Mouse (Mus musculus) thymus, adult 18-20 months (tissue): ENCODE results near the gene Zfp36.

Experiments used
- DNase-seq, 2 experiments: peaks; one replicate each; pipeline ENCODE4 v3.0.0; 2022; ENCODE audit warnings: mixed read lengths in 2 of 2

Gene Zfp36

DNA sequence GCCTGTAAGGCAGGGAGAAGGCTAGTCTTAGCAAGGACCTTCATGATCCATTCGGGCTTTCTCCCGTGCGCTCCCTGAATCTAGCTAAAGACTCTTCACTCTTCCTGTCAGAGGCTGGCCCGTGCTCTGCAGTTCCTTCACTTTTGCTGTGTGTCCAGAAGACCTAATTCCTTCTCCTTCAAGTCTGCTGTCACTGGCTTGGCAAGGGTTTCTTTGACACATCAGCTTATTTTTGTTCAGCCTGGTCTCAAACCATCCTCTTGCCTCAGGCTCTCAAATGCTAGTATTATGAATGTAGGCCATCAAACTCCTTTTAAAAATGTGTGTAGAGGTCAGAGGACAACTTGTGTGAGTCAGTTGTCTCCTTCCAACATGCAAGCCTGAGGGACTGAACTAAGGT is 3.6 kb upstream of the Zfp36 start:
- DNase-seq: no peak

DNA sequence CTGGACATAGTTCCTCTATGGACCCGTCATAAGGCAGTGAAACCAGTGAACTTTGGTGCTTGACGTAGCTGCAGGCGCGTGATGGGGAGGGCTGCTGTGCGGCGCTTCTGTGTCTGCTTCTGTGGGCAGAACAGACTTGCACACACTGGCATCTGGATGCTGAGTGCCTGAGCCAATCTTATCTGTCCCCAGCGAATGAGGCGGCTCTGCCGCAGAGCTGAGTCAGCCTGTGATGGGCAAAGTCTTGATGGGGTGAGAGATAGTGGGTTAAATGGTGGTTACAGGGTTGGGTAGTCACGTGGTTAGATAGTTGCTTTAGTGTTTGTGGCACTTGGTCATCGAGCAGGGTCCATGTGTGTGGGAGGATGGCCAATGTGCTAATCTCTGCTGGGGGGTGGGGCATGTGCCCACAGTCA is 2.9 kb upstream of the Zfp36 start:
- DNase-seq: peak; percentile 66 to 79

GRCm38 (mm10) chr7:28382347-28382951 is 2.4 kb upstream of the Zfp36 start:
- peak in 1 of 2 experiments; percentile 57 for DNase-seq

DNA sequence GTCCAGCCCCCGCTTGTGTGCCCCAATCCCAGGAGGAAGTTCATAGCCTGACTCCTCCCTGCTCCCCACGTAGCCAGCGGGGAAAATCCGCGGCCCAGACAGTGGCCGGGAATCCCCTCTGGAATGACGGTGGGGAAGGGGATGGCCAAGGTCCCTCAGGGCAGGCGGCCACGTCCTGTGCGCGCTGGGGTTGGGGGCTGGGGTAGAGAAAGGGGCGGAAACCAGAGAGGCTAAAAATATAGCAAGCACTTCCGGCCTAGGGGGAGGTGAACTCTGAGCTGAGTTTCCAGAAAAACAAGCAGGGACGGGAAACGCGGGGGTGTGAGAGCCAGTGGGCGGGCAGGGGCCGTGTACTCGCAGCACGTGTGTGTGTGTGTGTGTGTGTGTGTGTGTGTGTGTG is 1.9 kb upstream of the Zfp36 start:
- DNase-seq: peak; percentile 90 to 96

GRCm38 (mm10) chr7:28381017-28381790 is 1.2 kb upstream of the Zfp36 start:
- peak; percentile 82 to 87 for DNase-seq

DNA sequence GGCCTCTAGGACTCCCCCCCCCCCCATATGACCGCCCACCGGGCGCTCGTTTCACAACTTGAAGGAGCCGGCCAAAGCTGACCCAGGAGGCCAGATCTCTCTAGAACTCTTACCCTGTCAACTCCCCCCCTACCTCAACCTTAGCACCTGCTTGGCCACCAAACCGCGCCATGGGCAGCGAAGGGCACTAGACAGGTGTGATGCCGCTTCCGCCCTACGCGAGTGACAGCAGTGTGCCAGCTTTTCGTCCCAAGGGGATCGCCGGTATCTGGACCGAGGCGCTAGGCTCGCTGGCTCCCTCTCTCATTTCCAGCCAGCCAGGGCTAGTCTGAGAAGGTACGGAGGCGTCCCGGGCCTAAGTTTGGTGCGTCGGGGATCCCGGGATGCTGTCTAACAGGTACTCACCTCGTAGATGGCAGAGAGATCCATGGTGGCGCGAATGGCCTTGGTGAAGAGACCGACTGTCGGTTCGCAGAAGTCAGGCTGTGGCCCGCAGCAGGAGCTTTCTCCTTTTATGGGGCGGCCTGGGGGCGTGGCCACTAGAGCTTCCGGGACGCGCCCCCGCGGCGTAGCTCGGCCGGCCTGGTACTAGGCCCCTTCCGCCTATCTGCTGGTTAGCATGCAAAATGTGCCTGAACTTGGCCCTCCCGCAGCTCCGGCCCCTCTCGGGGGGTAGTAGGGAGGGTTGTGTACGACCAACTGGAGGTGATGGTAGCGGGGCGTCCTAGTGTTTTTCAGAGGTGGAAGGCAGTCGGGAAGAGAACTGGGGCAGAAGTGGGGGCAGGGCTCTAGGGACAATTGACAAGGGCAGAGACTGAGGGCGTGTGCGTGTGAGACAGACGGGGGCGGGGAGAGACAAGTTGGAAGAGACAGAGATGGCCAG is 1.0 kb downstream of the Zfp36 start:
- peak; percentile 86 to 89 for DNase-seq

DNA sequence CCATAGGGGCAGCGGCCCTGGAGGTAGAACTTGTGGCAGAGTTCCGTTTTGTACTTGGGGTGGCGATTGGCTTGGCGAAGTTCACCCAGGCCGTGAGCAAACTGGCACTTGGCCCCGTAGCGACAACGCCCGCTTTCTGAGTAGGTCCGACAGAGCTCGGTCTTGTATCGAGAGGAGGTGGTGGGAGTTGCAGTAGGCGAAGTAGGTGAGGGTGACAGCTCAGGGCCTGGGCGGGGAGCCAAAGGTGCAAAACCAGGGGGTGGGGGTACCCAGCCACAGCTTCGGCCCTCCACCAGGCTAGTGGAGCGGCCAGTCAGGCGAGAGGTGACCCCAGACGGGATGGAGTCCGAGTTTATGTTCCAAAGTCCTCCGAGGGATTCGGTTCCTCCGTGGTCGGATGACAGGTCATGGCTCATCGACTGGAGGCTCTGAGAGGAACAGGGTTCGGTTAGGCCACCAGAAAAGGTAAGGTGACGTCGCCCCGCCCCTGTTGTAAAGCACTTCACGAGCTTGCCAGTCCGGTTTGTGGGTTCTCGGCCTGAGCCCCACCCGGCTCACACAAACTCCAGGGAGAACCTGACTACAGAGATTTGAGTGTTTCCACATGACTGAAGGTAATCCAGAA is 1.9 kb downstream of the Zfp36 start:
- DNase-seq: peak; percentile 34 to 52

DNA sequence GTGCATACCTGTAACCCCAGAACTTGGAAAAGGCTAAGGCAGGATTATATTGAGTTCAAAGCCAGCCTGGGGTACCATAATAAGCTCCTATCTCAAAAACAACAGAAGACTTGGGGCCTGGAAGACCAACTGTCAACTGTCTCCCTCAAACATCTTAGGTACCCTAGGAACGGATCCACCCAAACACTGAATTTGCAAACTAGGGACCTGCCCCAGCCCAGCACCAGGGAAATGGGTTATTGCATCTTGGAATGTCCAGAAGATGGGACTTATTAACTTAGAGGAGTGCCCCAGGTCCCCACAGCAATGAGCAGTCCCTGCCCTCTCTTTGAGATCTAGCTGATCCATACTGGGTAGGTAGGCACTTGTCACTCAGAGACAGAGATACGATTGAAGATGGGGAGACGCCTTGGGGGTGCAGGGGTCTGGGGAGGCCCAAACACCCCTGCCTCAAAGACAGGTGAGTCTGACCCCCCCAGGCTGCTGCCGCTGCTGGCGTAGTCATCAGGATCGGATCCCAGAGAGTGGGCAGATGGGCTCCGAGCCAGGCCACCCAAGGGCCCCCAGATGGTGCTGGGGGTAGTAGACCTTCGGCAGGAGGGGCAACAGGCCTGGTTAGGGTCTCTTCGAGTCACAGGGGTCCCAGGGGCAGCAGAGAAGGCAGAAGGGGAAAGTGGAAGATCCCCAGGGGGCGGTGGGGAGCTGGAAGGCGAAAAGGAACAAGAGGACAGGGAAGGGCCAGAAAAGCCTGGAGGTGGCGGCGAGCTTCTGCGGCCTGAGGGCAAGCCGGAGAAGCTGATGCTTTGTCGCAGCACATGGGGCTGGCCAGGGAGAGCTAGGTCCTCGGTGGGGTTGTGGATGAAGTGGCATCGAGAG is 2.6 kb downstream of the Zfp36 start:
- no peak for DNase-seq

DNA sequence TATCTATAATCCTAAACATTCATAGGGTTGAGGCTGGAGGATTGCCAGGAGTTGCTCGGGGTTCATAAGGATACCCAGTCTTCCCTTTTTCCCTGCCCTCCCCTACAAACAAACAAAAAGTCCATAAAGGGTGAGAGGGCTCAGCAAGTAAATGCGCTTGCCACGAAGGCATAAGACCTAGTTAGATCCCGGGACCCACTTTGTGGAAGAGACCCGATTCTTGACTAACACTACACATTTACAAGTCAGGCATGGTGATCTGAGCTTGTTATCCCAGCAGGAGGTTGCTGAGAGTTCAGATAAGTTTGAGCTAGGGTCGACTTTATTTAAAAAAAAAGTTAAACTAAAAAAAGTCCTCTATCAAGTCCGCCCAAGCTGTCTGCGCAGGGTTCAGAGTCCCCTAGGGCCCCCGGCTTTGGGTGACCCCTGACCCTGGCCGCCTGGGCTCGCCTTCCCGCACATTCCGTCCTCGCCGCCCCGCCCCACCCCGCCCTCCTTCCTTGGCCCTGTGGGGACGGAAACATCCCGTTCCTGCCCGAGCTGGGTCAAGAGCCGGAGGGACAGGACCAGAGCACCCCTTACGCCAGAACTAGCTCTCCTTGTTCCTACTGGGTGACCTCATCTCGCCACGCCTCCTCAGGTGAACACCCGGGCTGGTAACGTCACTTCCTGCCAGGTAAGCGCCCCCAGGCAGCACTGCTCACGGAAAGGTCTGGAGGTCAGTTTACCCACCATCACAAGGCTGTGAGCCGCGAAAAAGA is 3.9 kb downstream of the Zfp36 start:
- DNase-seq: peak; percentile 59 to 72

DNA sequence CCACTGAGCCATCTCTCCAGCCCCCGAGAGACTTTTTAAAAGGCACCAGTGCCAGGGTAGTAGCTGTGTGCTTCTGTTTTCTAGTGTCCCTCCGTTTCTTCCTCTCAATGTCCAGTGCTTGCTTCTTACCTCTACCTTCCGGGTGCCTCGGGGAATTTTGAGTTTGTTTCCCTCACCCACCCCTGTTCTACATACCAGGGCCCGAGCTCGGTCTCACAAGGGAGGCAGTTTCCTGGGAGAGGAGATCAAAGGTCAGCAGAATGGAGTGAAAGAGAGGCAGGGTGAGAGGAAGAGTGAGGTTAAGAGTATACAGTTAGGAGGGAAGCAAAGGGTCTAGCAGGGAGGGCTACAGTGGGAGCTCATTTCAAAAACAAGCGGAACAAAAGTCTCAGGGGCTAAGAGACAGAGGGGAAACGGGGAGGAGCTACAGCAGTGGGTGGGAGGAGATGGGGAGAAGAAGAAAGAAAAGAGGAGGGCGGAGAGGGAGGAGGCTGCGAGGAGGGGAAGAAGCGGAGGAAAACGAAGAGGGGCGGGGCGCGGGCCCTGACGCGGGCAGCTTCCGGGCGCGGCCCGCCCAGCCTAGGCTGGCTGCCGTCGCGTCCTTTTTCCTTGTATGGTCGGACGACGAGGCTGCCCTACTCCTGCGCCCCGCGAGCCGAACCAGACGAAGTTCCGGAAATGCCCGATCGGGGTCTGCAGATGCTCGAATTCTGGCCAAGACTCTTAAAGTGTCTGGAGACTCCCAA is 4.7 kb downstream of the Zfp36 start:
- DNase-seq: peak; percentile 92 to 95

DNA sequence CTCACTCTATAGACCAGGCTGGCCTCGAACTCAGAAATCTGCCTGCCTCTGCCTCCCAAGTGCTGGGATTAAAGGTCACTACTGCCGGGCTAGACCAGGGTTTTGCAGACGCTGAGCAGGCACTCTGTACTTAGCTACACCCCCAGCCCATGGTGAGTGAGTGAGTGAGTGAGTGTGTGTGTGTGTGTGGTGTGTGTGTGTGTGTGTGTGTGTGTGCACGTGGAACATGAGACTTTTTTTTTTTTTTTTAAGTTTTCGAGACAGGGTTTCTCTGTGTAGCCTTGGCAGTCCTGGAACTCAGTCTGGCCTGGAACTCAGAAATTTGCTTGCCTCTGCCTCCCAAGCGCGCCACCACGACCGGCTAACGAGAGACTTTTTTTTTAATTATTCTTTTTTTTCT is 5.4 kb downstream of the Zfp36 start:
- no peak for DNase-seq

- no peak for DNase-seq
These were observed 6.1 kb downstream of the Zfp36 start for GRCm38 (mm10) chr7:28373891-28374495.

DNA sequence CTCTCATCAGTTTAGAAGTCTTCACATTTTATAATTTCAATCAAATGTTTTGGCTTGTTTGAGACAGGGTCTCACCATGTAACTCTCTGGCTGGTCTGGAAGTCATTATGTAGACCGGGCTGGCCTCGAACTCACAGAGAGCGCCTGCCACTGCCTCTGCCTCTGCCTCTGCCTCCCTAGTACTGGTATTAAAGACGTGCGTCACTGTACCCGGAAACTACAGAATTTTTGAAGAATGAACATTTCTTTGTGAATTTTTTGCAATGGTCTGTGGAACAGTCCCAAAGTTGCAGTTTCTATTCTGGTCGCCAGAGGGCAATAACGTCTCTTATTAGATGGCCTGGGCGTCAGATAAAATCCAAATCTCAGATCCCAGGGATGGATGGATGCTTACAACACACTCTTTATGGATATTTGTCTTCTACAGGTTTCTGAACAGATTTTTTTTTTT is 6.9 kb downstream of the Zfp36 start:
- peak in 1 of 2 experiments; percentile 74 for DNase-seq

DNA sequence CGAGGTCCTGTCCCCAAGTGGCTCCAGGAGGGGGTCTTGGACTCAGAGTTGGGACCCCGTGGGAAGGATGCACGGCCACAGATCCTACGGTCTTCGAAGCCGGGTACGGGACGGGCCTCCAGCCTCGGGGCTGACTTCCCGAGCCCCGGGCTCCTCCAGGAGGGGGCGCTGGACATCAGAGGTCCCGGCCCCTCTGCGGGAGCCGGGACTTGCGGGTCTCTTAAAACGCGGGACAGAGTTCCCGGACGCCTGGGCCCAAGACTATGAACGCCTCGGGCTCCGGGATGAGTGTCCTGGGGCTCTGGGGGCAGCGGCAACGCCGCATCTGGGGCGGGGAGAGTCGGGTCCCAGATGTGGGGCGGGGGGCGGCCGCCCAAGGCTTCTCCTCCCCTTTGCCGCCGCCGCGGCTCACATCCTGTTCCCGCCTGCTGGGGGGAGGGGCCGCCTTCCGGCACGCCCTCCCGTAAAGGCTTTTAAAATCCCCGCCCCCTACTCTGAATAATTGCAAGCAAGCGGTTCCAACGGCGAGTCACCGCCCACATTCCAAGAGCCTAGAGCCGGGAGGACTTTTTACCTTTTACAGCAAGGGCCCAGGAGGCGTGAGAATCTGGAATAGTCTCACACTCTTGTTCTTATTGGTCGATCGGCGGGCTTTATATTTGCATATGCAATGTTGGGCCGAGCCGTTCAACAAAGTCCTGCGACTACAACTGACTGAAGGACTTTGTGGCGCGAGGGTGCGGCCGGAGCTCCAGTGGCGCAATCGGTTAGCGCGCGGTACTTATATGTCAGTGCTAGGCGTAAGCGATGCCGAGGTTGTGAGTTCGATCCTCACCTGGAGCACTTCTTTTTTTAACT is 7.6 kb downstream of the Zfp36 start, which contains the start of gene Plekhg2:
Gene Plekhg2, minus strand, starts transcription at position 349 of the 858 bp plus-strand sequence.
- peak; percentile 94 to 97 for DNase-seq

GRCm38 (mm10) chr7:28371514-28371989 is 8.5 kb downstream of the Zfp36 start:
- DNase-seq: peak; percentile 74 to 81

GRCm38 (mm10) chr7:28370977-28371513 is 9.0 kb downstream of the Zfp36 start:
- peak in 1 of 2 experiments; percentile 47 for DNase-seq

DNA sequence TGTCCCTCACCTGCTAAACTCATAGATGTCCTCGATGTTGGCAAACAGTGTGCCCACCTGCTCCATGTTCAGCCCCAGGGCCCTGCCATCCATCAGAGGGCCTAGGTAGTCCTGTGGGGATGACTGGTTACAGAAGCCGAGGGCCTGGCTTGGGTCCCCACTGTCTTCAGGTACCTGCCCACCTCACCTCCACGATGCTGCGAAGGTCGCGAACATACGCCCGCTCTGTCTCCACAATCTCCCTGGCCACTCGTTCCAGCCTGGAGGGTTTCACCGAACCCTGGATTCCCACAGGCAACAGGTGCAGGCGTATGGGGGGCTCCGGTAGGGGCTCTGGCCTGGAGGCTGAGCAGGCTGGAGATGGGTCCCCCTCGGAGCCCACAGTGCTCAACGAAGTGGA is 10.0 kb downstream of the Zfp36 start:
- no peak for DNase-seq

DNA sequence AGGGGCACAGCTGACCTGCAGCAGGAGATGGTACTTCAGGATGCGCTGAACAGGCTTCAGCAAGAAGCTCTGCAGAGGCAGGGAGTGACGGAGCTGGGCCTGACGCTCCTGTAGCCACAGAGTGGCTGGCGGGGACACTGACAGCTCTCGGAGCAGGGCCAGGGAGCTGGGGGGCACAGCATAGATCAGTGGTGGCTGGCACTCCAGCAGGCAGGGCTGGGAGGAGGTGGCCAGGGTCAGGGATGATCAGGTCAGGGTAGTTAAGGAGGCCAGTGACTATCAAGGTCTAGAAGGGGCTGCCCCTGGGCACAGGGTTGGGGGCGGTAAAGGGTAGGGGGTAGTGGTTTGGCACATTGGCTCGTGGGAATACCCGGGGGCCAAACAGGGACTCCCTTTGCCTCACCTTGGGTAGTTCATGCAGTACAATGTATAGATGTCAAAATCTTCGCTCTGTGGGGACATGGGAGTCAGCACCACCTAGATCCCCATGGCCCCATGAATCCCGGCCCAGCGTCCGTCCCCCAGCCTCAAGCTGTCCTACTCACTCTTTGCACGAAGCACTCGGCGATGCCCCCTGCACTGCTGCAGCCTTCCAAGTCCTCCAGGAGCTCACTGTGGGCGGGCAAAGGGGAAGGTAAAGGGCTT is 11.7 kb downstream of the Zfp36 start:
- DNase-seq: no peak
